Mouse (Mus musculus) activated CD4-positive, CD25-positive, alpha-beta regulatory T cell, adult 4 months (primary cell): ENCODE measurements around the gene Osbpl8. TPM values are rescaled to one million over a fixed set of nuclear protein-coding genes. Genes with fewer than 3 reads are reported as not detected.
"Not testable (repeated sequence)": the region's sequence is repeated elsewhere in the genome, so short reads cannot be mapped to it uniquely, and the experiment has no call there.

Experiments used
- ATAC-seq: one replicate; pipeline ENCODE4 v1.8.0; 2017
- polyA plus RNA-seq, 2 experiments: library from polyadenylated mRNA; unstranded; fragments of 100-300 nt; shearing (Covaris generic); gene quantifications; one replicate each; pipeline ENCODE4 v1.2.1; 2017

Gene Osbpl8
- polyA plus RNA-seq: 10 to 100 TPM; 12.0 to 16.7 TPM

DNA sequence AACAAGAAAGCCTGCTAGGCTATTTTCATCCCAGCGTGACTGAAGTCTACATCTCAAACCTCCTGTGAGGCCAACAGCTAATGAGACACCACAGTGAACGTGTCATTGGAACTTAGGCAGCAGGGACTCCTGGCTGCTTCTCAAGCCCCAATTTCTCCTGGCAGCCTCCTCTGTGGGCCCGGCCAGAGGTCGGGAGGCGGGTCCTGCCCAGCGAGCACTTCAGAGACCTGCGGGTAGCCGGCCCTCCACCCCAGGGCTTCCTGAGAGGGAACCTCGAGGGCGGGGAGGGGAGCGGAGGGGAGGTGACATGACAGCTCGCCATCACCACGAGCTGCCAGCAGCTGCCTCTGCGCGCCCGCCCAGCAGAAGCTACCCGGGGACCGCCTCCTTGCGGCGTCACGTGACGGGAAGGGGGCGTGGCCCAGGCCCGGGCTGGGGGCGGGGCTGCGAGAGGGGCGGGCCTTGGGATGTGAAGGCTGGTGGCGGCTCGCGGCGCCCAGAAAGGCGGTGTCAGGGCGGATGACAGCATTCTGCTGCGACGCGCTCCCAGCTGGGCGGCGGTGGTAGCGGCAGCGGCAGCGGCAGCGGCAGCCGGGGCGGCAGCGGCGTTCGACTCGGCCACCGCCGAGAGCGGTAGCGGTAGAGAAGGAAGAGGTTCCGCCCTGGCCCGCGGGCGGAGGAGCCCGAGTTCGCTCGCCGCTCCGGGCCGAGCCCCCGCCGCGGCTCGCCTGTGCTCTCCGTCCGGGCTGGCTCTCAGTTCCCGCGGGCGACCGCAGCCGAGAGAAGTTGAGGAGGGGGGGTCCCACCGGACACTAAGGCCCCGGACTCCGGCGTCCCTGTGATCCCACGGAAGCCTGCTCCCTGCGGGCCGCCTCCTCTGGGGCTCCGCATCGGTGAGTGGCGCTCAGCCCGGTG is at the start of gene Osbpl8:
Gene Osbpl8 (plus strand): TSS at position 449 of the 915 bp plus-strand sequence.
- peak; percentile 75 for ATAC-seq

DNA sequence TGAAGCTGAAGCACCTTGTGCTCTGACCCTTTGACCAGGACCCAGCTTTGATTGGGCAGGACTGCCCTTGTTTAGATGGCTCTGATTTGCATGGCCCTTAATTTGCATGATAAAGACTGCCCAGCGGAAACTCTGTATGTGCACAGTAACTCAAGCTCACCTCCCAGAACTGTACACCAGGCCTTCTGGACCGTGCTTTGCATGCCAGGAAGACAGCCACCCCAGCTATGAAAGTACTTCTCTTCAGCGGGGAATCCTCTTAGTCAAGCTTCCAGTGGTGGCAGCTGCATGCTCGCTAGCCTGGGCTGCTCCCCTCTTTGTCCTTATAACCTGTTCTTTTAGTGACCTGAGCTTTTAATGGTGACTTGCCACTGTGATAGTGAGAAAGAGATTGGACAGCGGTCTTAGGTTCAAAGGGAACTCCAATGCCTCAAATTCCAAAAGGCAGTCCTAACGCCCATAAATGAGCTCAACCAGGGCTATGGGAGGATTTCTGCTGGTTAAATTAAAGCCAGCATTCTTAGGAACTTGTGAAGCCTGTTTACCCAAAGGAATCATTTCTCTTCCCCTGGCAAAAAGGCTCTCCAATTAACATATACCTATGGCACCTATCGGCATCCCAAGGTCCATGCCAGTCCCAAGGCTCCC is 47.2 kb upstream of the Osbpl8 start:
- no peak for ATAC-seq

DNA sequence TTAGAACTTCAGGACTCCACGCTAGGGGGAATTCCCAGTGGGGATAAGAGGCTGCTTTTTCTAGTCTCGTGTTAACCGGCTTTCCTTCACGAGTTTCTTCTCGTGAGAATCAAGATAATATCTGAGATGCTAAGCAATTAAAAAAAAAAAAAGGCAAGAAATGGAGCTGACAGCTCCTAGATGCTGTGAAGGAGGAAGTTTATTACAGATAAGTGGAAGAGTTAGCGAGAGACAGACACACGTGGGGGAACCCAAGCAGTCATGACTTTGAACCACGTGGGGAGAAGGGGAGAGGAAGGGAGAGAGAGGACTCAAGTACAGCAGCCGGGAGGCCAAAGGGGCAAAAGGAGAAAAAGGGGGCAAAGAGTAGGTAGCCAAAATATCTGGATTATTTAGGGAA is 46.3 kb upstream of the Osbpl8 start:
- ATAC-seq: no peak

DNA sequence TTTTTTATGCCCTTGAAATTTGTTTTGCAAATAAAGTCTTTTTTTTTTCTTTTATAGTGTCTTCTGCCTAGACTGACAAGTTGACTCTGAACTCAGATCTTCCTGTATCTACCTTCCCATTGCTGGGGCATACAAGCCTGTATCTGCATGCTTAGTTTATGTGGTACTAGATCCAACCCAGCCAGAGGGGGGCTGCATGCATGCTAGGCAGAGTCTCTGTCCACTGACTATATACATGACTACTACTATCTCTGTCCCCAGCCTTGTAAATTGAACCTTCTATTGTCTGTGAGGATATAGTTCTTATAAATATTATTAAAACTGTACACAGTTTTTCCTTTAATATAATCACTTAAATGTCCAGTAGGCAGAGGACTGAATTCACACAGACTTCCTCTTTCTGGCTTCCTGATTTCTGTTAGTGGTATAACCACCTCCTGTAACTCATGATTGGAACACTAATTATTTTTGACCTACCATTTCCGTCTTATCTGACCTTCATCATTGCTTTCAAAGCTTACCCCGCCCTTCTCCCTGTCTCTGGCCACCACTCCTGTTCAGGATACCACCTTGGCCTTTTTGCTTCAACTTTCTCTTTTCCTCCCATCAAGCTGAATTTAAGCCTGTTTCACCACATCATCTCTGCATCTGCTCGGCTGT is 45.4 kb upstream of the Osbpl8 start:
- ATAC-seq: no peak

DNA sequence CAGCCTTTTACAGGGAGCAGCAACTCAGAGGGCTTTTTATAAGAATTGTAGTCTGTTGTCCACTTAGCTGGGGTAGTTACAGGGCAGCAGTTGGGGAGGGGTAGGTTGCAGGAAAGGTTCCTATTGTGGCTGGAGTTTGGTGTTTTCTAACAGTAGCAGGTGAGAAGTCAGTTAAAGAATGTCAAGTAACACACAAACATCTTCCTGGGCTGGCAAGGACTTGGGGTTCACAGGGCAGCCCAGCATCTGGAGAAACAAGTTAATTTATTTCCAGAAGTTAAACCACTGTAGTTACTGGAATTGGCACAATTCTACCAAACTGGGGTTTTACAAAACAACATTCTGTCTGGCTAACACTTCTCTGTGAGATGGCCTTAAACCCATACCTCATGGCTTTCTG is 44.8 kb upstream of the Osbpl8 start:
- no peak for ATAC-seq

DNA sequence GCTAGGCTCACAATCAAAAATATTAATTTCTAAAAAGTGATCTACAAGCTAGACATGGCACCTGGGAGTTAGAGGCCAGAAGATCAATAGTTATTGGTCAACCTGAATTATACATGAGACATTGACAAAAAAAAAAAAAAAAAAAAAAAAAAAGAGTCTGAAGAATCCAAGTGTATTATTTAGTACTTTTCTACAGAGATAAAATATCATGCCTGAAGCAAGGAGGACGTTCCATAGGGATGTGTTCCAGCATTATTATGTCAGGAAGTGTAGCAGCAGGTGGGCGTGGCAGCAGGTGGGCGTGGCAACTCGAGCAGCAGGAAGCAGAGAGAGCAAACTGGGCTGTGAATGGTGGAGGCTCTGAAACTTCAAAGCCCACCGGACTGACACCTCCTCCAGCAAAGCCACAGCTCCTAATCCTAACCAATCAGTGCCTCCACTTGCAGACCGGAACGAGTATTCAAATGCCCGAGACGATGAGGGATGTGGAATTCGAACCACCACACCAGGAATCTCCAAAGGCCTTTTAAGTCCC is 41.6 kb upstream of the Osbpl8 start:
- ATAC-seq: no peak

DNA sequence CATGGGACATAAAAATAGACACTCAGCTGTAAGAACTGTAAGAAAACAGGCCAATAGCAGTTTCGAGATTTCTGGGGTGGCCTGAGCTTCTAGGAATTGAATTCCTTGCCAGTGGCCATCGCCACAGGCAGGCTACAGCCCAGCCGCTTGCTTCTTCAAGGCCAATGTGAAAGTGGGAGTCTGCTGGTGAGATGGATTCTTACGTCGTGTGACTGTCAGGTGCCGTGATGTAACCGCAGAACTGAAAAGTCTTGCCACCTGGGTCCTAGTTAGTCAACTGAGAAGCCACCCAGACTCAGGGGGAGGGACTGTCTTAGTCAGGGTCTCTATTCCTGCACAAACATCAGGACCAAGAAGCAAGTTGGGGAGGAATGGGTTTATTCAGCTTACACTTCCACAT is 40.4 kb upstream of the Osbpl8 start:
- no peak for ATAC-seq

DNA sequence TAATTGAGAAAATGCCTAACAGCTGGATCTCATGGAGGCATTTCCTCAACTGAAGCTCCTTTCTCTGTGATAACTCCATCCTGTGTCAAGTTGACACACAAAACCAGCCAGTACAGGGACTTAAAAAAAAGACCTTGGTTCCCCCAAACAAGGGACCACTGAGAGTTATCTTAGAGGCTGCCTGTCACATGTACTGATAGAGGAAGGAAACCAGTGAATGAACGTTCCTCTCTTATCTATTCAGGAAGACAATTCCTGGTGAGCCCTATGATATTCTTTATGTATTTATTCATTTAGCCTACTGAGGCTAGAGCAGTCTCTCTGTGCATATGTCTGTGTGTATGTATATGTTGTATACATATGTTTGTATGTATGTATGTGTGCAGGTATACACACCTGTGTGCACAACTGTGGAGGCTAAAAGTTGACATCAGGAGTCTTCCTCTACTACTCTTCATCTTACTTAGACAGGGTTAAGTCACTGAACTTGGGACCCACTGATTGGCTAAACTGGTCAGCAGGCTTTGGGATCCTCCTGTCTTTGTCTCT is 39.7 kb upstream of the Osbpl8 start:
- ATAC-seq: no peak

DNA sequence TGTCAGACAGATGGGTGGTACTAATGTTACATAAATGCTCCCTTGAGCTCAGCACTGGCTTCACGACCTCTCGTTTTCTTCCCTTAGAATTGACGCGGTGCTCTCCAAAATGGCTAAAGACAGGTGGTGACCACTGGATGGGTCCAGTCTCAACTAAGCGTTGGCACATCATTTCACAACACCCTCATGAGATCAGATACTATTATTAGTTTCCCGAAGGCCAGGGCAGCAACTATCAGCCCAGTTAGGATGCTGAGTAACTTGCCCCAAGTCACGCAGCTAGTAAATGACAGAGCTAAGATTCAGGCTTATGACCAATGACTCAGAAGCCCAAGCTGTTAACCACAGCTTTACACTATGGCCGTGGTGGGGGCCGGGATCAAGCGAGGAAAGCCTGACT is 37.2 kb upstream of the Osbpl8 start:
- no peak for ATAC-seq

DNA sequence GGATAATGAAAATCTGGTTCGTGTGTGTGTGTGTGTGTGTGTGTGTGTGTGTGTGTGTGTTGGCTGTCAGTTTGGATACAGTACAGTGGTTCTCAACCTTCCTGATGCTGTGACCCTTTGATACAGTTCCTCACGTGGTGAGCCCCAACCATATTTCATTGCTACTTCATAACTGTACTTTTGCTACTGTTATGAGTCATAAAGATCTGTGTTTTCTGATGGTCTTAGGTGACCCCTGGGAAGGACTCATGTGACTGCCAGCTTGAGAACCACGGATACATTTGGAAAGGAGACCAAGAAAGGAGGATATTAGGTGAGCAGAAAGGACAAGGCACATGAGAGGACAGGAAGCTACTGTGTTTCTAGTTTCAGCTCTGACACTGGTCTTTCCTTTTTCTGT is 36.1 kb upstream of the Osbpl8 start:
- no peak for ATAC-seq

DNA sequence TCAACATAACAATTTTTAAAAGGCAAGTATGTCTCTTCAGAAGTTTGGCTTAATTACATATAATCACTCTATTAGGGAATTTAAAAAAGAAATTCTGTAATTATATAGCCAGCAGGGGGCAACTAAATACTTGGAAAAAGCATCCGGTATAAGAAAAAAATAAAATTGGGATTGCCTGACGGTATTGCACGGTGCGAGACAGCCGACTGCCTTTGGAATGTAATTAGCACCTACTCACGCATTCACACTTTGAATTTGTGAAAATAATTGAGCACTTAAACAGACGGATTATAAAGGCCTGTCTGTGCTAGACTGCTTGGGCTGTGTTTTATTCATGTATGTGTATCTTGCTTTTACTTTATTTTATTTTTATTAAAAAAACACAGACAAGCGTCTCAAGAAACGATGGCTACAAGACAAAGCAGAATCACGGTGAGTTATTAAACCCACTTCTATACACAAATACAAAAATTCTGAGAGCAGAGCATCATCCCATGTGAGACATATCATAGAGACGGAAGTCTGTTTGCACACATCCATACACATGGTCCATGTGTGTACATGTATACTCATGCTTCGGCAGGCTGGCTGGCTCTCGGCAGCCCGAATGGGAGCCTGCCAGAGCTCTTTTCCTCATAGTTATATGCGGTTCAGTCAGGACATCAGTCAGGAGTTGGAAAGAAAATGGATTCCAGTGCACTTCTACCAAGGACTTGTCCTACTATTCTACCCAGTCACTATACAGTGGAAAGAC is 34.5 kb upstream of the Osbpl8 start:
- no peak for ATAC-seq

DNA sequence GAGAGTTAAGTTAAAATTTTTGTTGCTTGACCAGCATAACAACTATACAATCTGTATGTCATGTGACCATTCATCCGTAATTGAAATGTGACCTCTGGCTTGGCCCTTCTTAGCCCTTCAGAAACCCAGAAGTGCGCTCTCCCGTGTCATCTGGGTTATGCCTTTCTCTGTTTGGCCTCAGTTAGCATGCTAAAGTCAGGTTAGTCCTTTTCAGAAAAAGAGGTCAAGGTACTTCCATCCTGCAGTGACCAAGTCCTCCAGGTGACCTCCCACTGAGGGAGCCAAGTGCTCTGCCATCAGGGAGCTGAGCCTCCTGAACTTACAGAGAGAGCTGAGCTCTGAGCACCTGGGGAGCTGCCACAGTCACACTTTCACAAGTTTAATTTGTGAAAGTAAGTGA is 33.7 kb upstream of the Osbpl8 start:
- no peak for ATAC-seq

DNA sequence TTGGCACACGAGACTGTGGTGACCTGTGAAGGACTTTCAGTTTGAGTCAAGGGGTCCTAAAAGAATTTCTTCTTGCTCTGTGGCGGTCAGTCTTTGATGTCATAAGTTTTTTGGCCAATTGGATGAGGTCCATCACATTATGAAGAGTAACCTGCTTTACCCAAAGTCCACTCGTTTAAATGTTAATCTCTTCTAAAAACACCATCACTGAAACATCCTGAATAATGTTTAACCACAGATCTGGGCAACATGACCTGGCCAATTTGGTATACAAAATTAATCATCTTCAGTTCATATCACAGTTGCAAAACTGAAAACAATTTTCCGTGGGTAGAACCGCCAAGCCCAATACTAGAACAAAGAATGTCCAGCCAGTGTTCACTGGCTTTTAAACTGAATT is 31.3 kb upstream of the Osbpl8 start:
- no peak for ATAC-seq

DNA sequence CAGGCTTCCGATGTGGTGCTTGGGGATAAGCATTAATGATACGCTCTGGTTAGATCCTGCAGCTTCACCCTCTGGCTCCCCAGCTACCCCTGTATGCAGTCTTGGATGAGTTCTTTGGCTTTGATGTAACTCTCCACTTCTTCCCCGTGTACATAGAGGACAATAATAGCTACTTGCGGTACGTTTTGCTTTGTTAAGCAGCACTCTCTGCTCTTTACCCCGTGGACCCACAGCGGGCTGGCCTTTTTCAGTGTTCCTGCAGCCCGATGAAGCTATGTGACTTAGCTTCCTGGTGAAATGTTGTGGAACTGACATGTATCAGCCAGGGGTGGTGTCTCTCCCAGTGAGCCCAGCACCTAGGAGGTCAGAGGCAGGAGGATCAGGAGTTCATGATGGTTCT is 30.6 kb upstream of the Osbpl8 start:
- ATAC-seq: no peak

DNA sequence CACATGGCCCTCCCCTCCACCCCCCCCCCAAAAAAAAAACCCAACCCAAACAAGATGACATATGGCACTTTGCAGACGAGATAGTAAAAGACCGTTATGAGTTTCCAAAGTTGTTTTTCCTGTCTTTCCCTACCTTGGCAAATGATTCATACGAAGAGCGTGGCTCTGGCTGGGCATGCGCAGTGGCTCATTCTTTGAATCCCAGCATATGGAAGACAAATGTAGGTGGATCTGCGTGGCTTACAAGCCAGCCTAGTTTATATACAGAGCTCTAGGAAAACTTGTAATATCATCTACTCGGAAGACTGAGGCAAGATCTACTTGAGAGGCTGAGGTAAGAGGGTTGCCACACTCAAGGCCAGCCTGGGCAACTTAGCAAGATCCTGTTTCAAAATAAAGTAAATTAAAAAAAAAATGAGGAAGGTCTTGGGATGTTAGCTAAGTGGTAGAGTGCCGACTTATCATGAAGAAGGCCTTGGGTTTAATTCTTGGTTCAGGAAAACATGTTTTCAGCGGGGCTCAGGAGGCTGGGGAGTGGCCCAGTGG is 30.1 kb upstream of the Osbpl8 start:
- no peak for ATAC-seq

DNA sequence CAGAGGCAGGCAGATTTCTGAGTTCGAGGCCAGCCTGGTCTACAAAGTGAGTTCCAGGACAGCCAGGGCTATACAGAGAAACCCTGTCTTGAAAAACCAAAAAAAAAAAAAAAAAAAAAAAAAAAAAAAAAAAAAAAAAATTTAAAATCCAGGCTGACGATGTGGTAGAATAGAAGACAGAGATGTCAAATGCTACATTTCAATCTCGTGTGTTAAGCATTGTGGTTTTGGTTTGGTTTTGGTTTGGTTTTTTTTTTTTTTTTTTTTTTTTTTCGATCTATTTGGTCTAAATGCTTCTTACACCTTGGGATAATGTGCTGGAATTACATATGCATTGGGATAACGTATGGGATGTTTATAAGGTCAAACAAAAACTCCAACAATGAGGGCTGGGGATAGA is 28.2 kb upstream of the Osbpl8 start:
- not testable (repeated sequence) for ATAC-seq

DNA sequence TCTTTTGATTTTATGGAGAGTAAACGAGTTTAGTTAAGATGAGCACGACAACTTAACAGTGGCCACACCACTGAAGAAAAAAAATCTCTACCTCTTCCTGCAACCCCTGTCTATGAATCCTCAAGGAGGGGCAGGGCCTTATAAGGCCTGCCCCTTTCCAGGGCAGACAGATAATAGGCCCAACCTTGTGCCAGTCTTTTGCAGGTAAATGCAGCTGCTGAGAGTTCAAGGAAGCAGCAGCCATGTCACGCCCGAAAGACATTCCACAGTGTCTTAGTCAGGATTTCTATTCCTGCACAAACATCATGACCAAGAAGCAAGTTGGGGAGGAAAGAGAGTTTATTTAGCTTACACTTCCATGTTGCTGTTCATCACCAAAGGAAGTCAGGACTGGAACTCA is 26.6 kb upstream of the Osbpl8 start:
- ATAC-seq: no peak

DNA sequence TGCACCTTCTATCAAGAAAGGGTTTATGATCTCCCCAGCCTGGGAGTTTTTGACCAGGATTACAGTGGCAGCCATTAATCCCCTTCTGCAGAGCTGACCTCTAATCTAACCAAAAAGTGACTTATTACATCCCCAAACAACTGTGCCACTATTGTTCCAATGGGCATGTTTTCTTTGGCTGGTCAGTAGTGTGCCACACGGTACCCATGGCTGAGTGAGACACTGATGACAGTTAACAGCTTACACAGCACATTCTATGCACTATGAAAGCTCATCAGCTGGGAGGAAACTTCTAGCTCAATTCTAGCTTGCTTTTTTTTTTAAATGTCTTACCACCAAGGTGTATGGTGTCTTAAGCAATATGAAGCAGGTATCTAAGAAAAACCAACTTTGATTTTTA is 25.4 kb upstream of the Osbpl8 start:
- no peak for ATAC-seq

DNA sequence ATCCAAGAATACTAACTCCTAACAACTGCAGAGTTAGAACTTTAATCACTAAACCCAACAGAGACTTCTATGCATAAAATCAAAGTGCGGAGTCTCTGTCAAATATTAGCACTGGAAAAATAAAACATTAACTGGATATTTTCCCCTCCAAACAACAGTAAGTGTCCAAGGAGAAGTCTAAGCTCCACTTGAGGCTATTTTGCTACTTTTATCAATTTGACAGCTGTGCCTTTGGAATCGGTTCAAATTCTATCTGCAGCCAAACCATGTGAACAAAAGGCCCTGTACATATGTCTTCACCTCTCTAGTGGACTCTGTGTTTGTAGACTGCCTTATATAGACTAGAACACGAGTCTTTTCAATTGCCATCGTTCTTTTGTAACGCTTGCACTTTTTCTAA is 24.7 kb upstream of the Osbpl8 start:
- no peak for ATAC-seq

DNA sequence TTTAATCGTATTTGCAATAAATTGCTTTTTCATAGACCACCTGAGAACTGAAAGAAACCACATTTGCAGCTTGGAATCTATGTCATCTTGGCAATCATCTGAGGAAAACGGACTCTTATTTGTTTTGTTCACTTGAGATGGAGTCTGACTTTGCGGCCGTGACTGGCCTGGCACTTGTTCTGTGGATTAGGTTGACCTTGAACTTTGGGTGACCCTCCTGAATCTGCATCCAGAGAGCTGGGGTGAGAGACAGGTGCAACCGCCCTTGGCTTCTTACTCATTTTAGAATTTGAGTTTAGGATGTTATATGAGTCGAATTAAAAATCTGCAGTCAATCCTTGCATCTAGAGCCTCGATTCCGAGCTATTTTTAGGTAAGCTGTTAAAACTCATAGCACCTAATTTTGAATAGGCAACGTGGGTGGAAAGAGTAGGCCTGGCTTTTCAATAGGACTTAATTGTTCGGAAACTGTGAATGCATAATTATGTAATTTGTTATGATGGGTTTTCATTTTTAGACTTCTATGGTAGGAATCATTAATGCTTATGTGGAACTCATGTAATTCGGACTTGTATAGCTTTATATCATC is 20.1 kb upstream of the Osbpl8 start:
- ATAC-seq: no peak

DNA sequence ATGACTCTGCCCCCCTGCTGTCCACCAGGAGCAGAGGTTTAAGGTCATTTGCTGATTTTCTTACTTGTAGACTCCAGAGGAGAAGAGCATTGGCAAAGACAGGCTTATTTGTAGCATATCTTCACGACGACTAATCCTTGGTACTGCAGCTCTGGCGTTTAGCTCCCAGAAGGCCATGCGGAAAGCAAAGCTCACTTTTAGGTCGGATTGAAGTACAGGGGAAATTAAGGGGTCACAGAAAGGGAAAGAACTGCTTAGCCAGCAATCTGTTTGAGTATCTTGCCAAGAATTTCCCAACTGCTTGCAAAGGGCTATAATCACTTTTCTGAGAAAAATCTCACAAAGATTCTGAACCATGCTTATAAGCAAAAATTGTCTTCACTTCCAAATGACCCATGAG is 14.8 kb upstream of the Osbpl8 start:
- no peak for ATAC-seq

DNA sequence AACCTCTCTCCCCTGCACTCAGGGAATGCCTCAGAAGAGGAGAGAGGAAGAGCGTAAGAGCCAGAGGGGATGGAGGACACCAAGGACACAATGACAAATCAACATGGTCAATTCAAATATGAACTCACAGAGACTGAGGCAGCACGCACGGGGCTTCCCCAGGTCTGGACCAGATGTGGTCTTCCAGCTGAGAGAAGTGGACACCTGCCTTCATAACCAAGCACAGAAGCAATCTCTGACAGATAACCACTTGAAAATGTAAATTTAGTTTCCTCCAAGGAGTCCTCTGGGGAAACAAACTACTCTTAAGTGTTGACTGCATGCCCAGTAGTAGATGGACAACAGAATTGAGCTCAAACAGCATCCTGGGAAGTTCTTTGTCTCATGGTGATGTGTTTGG is 9.5 kb upstream of the Osbpl8 start:
- no peak for ATAC-seq
